Mouse (Mus musculus) CH12.LX (cell line): ENCODE results near the gene Tnrc6b.

Source experiments
- BHLHE40 ChIP-seq: IDR thresholded peaks from 2 replicates; pipeline ENCODE4 v1.6.1; 2011; ENCODE audit warnings: mild to moderate bottlenecking, low read depth, low read length, improper control_type of control experiment
- CTCF ChIP-seq, 2 experiments: IDR thresholded peaks in 1 of 2; conservative IDR thresholded peaks in 1 of 2; 2 replicates each; pipeline ENCODE4 v1.5.1; 2011 to 2012; ENCODE audit warnings: low read depth in 2 of 2, low read length in 2 of 2, improper control_type of control experiment in 1 of 2, inconsistent platforms in 1 of 2, mild to moderate bottlenecking in 1 of 2, moderate library complexity in 1 of 2
- E2F4 ChIP-seq: IDR thresholded peaks from 2 replicates; pipeline ENCODE4 v1.6.1; 2011; ENCODE audit warnings: low read depth, low read length, improper control_type of control experiment; ENCODE audit not compliant: insufficient replicate concordance
- EP300 ChIP-seq: IDR thresholded peaks from 2 replicates; pipeline ENCODE4 v1.6.1; 2011; ENCODE audit warnings: low read length, improper control_type of control experiment
- MAX ChIP-seq: IDR thresholded peaks from 2 replicates; pipeline ENCODE4 v1.6.1; 2011; ENCODE audit warnings: low read length, improper control_type of control experiment
- MEF2A ChIP-seq: IDR thresholded peaks from 2 replicates; pipeline ENCODE4 v1.6.1; 2014; ENCODE audit warnings: low read depth, mild to moderate bottlenecking, inconsistent platforms, low read length, improper control_type of control experiment, borderline replicate concordance
- POLR2A ChIP-seq: IDR thresholded peaks from 2 replicates; pipeline ENCODE4 v1.6.1; 2011; ENCODE audit warnings: low read depth, mild to moderate bottlenecking, improper control_type of control experiment, low read length
- RCOR1 ChIP-seq: conservative IDR thresholded peaks from 2 replicates; pipeline ENCODE4 v1.6.1; 2012; ENCODE audit warnings: low read depth, mild to moderate bottlenecking, inconsistent platforms, low read length, improper control_type of control experiment
- SMC3 ChIP-seq: IDR thresholded peaks from 2 replicates; pipeline ENCODE4 v1.6.1; 2011; ENCODE audit warnings: low read depth, low read length, improper control_type of control experiment
- USF1 ChIP-seq: IDR thresholded peaks from 2 replicates; pipeline ENCODE4 v1.6.1; 2014; ENCODE audit warnings: low read depth, mild to moderate bottlenecking, inconsistent platforms, low read length, improper control_type of control experiment

GRCm38 (mm10) chr15:80936686-80937085 is 225.6 kb downstream of the Tnrc6b start:
- TF ChIP-seq CTCF (conservative IDR thresholded peaks at IDR 0.05 in 1 of 2, IDR thresholded peaks at IDR 0.05 in 1 of 2; ENCODE audit: low read depth in 2 of 2, low read length in 2 of 2) = no peak
- no peak for TF ChIP-seq BHLHE40
- TF ChIP-seq MEF2A = no peak
- no peak for TF ChIP-seq POLR2A
- TF ChIP-seq EP300 = no peak
- TF ChIP-seq E2F4 = no peak
- TF ChIP-seq MAX = no peak
- no peak for TF ChIP-seq SMC3
- TF ChIP-seq USF1 = no peak
- TF ChIP-seq RCOR1 = no peak
